Mouse (Mus musculus): Measurements from ENCODE around the gene Rnf212b. TPM values are rescaled to one million over a fixed set of nuclear protein-coding genes. Genes with fewer than 3 reads are reported as not detected.

Rnf212b gene
- polyA plus RNA-seq, 2 experiments from 2014 or later = not detected

- no peak for ATAC-seq
Observed at GRCm38 (mm10) chr14:54799686-54800085, 14.3 kb upstream of the Rnf212b start.

GRCm38 (mm10) chr14:54802428-54802827 lies 11.5 kb upstream of the Rnf212b start:
- no peak for ATAC-seq

- no peak for ATAC-seq
Observed at GRCm38 (mm10) chr14:54806124-54806523, 7.8 kb upstream of the Rnf212b start.

GRCm38 (mm10) chr14:54808718-54809667 lies 4.9 kb upstream of the Rnf212b start:
- ATAC-seq = no peak

GRCm38 (mm10) chr14:54809668-54810033 lies 4.3 kb upstream of the Rnf212b start:
- ATAC-seq = no peak

GRCm38 (mm10) chr14:54815737-54816136 lies 1.8 kb downstream of the Rnf212b start:
- ATAC-seq = no peak

- no peak for ATAC-seq
Observed at GRCm38 (mm10) chr14:54817791-54818190, 3.9 kb downstream of the Rnf212b start.

- no peak for ATAC-seq
Observed at GRCm38 (mm10) chr14:54822301-54822700, 8.4 kb downstream of the Rnf212b start.

GRCm38 (mm10) chr14:54823716-54824115 lies 9.8 kb downstream of the Rnf212b start:
- ATAC-seq = no peak

GRCm38 (mm10) chr14:54843461-54843860 lies 29.5 kb downstream of the Rnf212b start:
- ATAC-seq = no peak

- ATAC-seq = no peak
Observed at GRCm38 (mm10) chr14:54855726-54856125, 41.8 kb downstream of the Rnf212b start.

GRCm38 (mm10) chr14:54856703-54857102 lies 42.8 kb downstream of the Rnf212b start:
- no peak for ATAC-seq

GRCm38 (mm10) chr14:54857891-54858290 lies 44.0 kb downstream of the Rnf212b start:
- ATAC-seq = no peak

- ATAC-seq = no peak
Observed at GRCm38 (mm10) chr14:54860511-54860910, 46.6 kb downstream of the Rnf212b start.

- ATAC-seq = peak; percentile 95
Observed at GRCm38 (mm10) chr14:54863501-54864312, 49.8 kb downstream of the Rnf212b start.

- ATAC-seq = peak; percentile 53
Observed at GRCm38 (mm10) chr14:54864313-54865036, 50.5 kb downstream of the Rnf212b start.

- ATAC-seq = no peak
Observed at GRCm38 (mm10) chr14:54865626-54866025, 51.7 kb downstream of the Rnf212b start.

GRCm38 (mm10) chr14:54866268-54866667 lies 52.3 kb downstream of the Rnf212b start:
- no peak for ATAC-seq

- no peak for ATAC-seq
Observed at GRCm38 (mm10) chr14:54866936-54867335, 53.0 kb downstream of the Rnf212b start.

GRCm38 (mm10) chr14:54868026-54868425 lies 54.1 kb downstream of the Rnf212b start:
- ATAC-seq = no peak

GRCm38 (mm10) chr14:54870861-54871260 lies 56.9 kb downstream of the Rnf212b start, which contains the start of gene Homez:
Homez (minus strand) TSS chr14:54870961.
- ATAC-seq = no peak

- no peak for ATAC-seq
Observed at GRCm38 (mm10) chr14:54874165-54874564, 60.2 kb downstream of the Rnf212b start.

Measured in activated CD4-positive, CD25-positive, alpha-beta regulatory T cell, adult 4 months (primary cell).